Mouse (Mus musculus) CH12.LX (cell line): Measurements from ENCODE around the gene Tada3. TPM values are rescaled to one million over a fixed set of nuclear protein-coding genes. Genes with fewer than 3 reads are reported as not detected.
A peak's percentile ranks its signal among the peaks of the same experiment; 100 is the strongest.

Experiments used
- JUN ChIP-seq: IDR thresholded peaks from 2 replicates; pipeline ENCODE4 v1.6.1; 2011; ENCODE audit warnings: low read depth, mild to moderate bottlenecking, low read length, improper control_type of control experiment, moderate library complexity; ENCODE audit not compliant: insufficient read depth
- MAX ChIP-seq: IDR thresholded peaks from 2 replicates; pipeline ENCODE4 v1.6.1; 2011; ENCODE audit warnings: low read length, improper control_type of control experiment
- MEF2A ChIP-seq: IDR thresholded peaks from 2 replicates; pipeline ENCODE4 v1.6.1; 2014; ENCODE audit warnings: low read depth, mild to moderate bottlenecking, inconsistent platforms, low read length, improper control_type of control experiment, borderline replicate concordance
- MXI1 ChIP-seq: IDR thresholded peaks from 2 replicates; pipeline ENCODE4 v1.6.1; 2011; ENCODE audit warnings: mild to moderate bottlenecking, low read depth, low read length, improper control_type of control experiment
- NRF1 ChIP-seq: IDR thresholded peaks from 2 replicates; pipeline ENCODE4 v1.6.1; 2014; ENCODE audit warnings: low read depth, mild to moderate bottlenecking, inconsistent platforms, low read length, improper control_type of control experiment, moderate library complexity
- POLR2A ChIP-seq: IDR thresholded peaks from 2 replicates; pipeline ENCODE4 v1.6.1; 2011; ENCODE audit warnings: low read depth, mild to moderate bottlenecking, improper control_type of control experiment, low read length
- RCOR1 ChIP-seq: conservative IDR thresholded peaks from 2 replicates; pipeline ENCODE4 v1.6.1; 2012; ENCODE audit warnings: low read depth, mild to moderate bottlenecking, inconsistent platforms, low read length, improper control_type of control experiment
- TCF12 ChIP-seq: IDR thresholded peaks from 2 replicates; pipeline ENCODE4 v1.6.1; 2014; ENCODE audit warnings: low read depth, mild to moderate bottlenecking, inconsistent platforms, low read length, improper control_type of control experiment
- UBTF ChIP-seq: IDR thresholded peaks from 2 replicates; pipeline ENCODE4 v1.6.1; 2012; ENCODE audit warnings: low read depth, mild to moderate bottlenecking, inconsistent platforms, low read length, improper control_type of control experiment, moderate library complexity
- polyA plus RNA-seq: library from polyadenylated mRNA; unstranded; fragments of >175 nt; gene quantifications from 2 replicates; pipeline ENCODE4 v1.2.1, GENCODE M21; 2012; ENCODE audit warnings: low read depth; ENCODE audit not compliant: insufficient read length
- total RNA-seq, 2 experiments: library from RNA; depleted of rRNA; stranded (reverse); fragments of 300-350 nt in 1 of 2; fragments of >200 nt in 1 of 2; gene quantifications; 2 replicates each; pipeline ENCODE4 v1.2.3; 2012 to 2014

The Tada3 gene
- total and polyA plus RNA-seq, 3 experiments: 7.2 to 28.2 (median 19.4) TPM

DNA sequence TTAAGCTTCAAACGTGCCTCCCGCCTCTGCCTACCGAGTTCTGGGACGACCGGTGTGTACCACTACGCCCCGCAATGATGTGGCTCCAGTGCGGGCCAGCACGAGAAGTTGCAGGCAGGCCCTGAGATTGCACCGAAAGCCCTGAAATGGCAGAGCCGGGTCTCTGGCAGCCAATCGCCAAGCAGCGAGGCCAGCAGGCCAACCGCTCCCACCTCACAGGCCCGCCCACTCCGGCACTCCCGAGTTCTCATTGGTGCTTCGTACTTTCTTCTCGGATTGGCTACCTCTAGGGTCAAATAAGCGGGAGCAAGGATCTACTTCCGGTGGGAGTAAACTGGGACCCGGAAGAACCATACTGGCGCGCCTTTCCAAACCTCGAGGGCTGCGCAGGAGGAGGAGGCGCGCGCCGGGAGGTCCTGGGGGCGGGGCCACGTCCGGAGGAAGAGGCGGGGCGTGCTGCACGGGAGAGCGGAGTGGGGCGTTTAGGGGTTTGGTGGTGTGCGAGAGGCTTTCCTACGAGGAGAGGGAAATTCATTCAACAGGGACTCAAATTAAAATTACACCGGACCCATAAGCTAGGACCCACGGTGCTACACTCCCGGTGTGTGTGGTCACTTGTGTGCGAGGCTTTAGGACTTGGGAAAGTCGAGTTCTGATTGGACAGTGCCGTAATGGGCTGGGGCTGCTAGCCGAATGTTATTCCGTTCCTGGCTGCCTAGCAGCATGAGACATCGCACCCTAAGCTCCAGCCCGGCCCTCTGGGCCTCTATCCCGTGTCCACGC, 51.0 kb downstream of the Tada3 start, which contains the start of gene Ogg1 (continued):
- TF ChIP-seq MEF2A: no peak; the same call in 1 of the 2 replicates
- TF ChIP-seq POLR2A: peak; percentile 89
- no peak for TF ChIP-seq JUN
- no peak for TF ChIP-seq UBTF
- no peak for TF ChIP-seq RCOR1
- TF ChIP-seq MAX: peak; percentile 21; the same call in 1 of the 2 replicates
- peak; percentile 71; the same call in 1 of the 2 replicates for TF ChIP-seq MXI1
- TF ChIP-seq NRF1: peak; percentile 83
- peak; percentile 69; the same call in 1 of the 2 replicates for TF ChIP-seq TCF12

Other genes with a start within 250 kb of the Tada3 start
- gene Lhfpl4, start 182.5 kb downstream of the Tada3 start, total RNA-seq (2012; rRNA removed): 7.1 and 7.2 TPM in 2 replicates
- gene Lhfpl4, start 182.5 kb downstream of the Tada3 start, total RNA-seq (2014; rRNA removed): 2.6 and 3.2 TPM in 2 replicates
- 8.9 and 9.8 TPM in 2 replicates for gene Lhfpl4, start 182.5 kb downstream of the Tada3 start, polyA plus RNA-seq
- 63.9 and 83.4 TPM in 2 replicates for gene Mtmr14, start 140.0 kb downstream of the Tada3 start, total RNA-seq (2012; rRNA removed)
- 80.0 and 81.0 TPM in 2 replicates for gene Mtmr14, start 140.0 kb downstream of the Tada3 start, total RNA-seq (2014; rRNA removed)
- 88.0 and 89.2 TPM in 2 replicates for gene Mtmr14, start 140.0 kb downstream of the Tada3 start, polyA plus RNA-seq
- 0.25 TPM in 2 replicates for gene Cpne9, start 95.6 kb downstream of the Tada3 start, total RNA-seq (2012; rRNA removed)
- 0.19 and 0.28 TPM in 2 replicates for gene Cpne9, start 95.6 kb downstream of the Tada3 start, total RNA-seq (2014; rRNA removed)
- gene Cpne9, start 95.6 kb downstream of the Tada3 start, polyA plus RNA-seq: 0.27 and 0.49 TPM in 2 replicates
- 24.5 and 26.5 TPM in 2 replicates for gene Brpf1, start 70.7 kb downstream of the Tada3 start, total RNA-seq (2012; rRNA removed)
- gene Brpf1, start 70.7 kb downstream of the Tada3 start, total RNA-seq (2014; rRNA removed): 13.7 TPM in 2 replicates
- gene Brpf1, start 70.7 kb downstream of the Tada3 start, polyA plus RNA-seq: 26.7 and 28.1 TPM in 2 replicates
- 12.5 and 13.8 TPM in 2 replicates for gene Ogg1, start 50.9 kb downstream of the Tada3 start, total RNA-seq (2012; rRNA removed)
- 14.4 and 14.5 TPM in 2 replicates for gene Ogg1, start 50.9 kb downstream of the Tada3 start, total RNA-seq (2014; rRNA removed)
- gene Ogg1, start 50.9 kb downstream of the Tada3 start, polyA plus RNA-seq: 19.5 and 20.1 TPM in 2 replicates
- 4.1 and 5.3 TPM in 2 replicates for gene Camk1, start 33.9 kb downstream of the Tada3 start, total RNA-seq (2012; rRNA removed)
- 0.20 and 0.36 TPM in 2 replicates for gene Camk1, start 33.9 kb downstream of the Tada3 start, total RNA-seq (2014; rRNA removed)
- 0.97 and 1.4 TPM in 2 replicates for gene Camk1, start 33.9 kb downstream of the Tada3 start, polyA plus RNA-seq
- gene Arpc4, start 232 bp upstream of the Tada3 start, total RNA-seq (2012; rRNA removed): 150 and 190 TPM in 2 replicates
- 202 and 234 TPM in 2 replicates for gene Arpc4, start 232 bp upstream of the Tada3 start, total RNA-seq (2014; rRNA removed)
- gene Arpc4, start 232 bp upstream of the Tada3 start, polyA plus RNA-seq: 314 and 345 TPM in 2 replicates
- 5.1 and 5.3 TPM in 2 replicates for gene Ttll3, start 11.4 kb upstream of the Tada3 start, total RNA-seq (2012; rRNA removed)
- gene Ttll3, start 11.4 kb upstream of the Tada3 start, total RNA-seq (2014; rRNA removed): 0.87 and 1.8 TPM in 2 replicates
- gene Ttll3, start 11.4 kb upstream of the Tada3 start, polyA plus RNA-seq: 4.4 and 5.1 TPM in 2 replicates
- 26.3 and 28.6 TPM in 2 replicates for gene Rpusd3, start 41.5 kb upstream of the Tada3 start, total RNA-seq (2012; rRNA removed)
- 18.8 and 22.1 TPM in 2 replicates for gene Rpusd3, start 41.5 kb upstream of the Tada3 start, total RNA-seq (2014; rRNA removed)
- 18.5 and 26.5 TPM in 2 replicates for gene Rpusd3, start 41.5 kb upstream of the Tada3 start, polyA plus RNA-seq
- 0.17 TPM in 1 of 2 replicates, not detected in the other for gene Cidec, start 57.9 kb upstream of the Tada3 start, total RNA-seq (2012; rRNA removed)
- gene Cidec, start 57.9 kb upstream of the Tada3 start, total RNA-seq (2014; rRNA removed): not detected in 2 replicates
- 0.14 TPM in 1 of 2 replicates, not detected in the other for gene Cidec, start 57.9 kb upstream of the Tada3 start, polyA plus RNA-seq
- 69.2 and 83.9 TPM in 2 replicates for gene Jagn1, start 64.7 kb upstream of the Tada3 start, total RNA-seq (2012; rRNA removed)
- gene Jagn1, start 64.7 kb upstream of the Tada3 start, total RNA-seq (2014; rRNA removed): 90.4 and 106 TPM in 2 replicates
- 88.3 and 103 TPM in 2 replicates for gene Jagn1, start 64.7 kb upstream of the Tada3 start, polyA plus RNA-seq
- 0.13 TPM in 1 of 2 replicates, not detected in the other for gene Il17re, start 80.6 kb upstream of the Tada3 start, total RNA-seq (2012; rRNA removed)
- not detected in 2 replicates for gene Il17re, start 80.6 kb upstream of the Tada3 start, total RNA-seq (2014; rRNA removed)
- gene Il17re, start 80.6 kb upstream of the Tada3 start, polyA plus RNA-seq: 0.13 TPM in 1 of 2 replicates, not detected in the other
- gene Il17rc, start 93.5 kb upstream of the Tada3 start, total RNA-seq (2012; rRNA removed): not detected in 2 replicates
- not detected in 2 replicates for gene Il17rc, start 93.5 kb upstream of the Tada3 start, total RNA-seq (2014; rRNA removed)
- not detected in 2 replicates for gene Il17rc, start 93.5 kb upstream of the Tada3 start, polyA plus RNA-seq
- 4.3 and 6.2 TPM in 2 replicates for gene Creld1, start 105.4 kb upstream of the Tada3 start, total RNA-seq (2012; rRNA removed)
- 3.3 and 3.4 TPM in 2 replicates for gene Creld1, start 105.4 kb upstream of the Tada3 start, total RNA-seq (2014; rRNA removed)
- 12.9 and 14.3 TPM in 2 replicates for gene Creld1, start 105.4 kb upstream of the Tada3 start, polyA plus RNA-seq
- gene Prrt3, start 124.0 kb upstream of the Tada3 start, total RNA-seq (2012; rRNA removed): not detected in 2 replicates
- gene Prrt3, start 124.0 kb upstream of the Tada3 start, total RNA-seq (2014; rRNA removed): not detected in 2 replicates
- gene Prrt3, start 124.0 kb upstream of the Tada3 start, polyA plus RNA-seq: not detected in 2 replicates
- gene Emc3, start 153.8 kb upstream of the Tada3 start, total RNA-seq (2012; rRNA removed): 52.7 and 62.2 TPM in 2 replicates
- gene Emc3, start 153.8 kb upstream of the Tada3 start, total RNA-seq (2014; rRNA removed): 87.5 and 90.9 TPM in 2 replicates
- gene Emc3, start 153.8 kb upstream of the Tada3 start, polyA plus RNA-seq: 64.6 and 64.9 TPM in 2 replicates
- gene Fancd2, start 153.8 kb upstream of the Tada3 start, total RNA-seq (2012; rRNA removed): 25.5 and 26.3 TPM in 2 replicates
- gene Fancd2, start 153.8 kb upstream of the Tada3 start, total RNA-seq (2014; rRNA removed): 32.7 and 37.3 TPM in 2 replicates
- 27.2 and 30.2 TPM in 2 replicates for gene Fancd2, start 153.8 kb upstream of the Tada3 start, polyA plus RNA-seq
- gene Fancd2os, start 222.8 kb upstream of the Tada3 start, total RNA-seq (2012; rRNA removed): not detected in 2 replicates
- gene Fancd2os, start 222.8 kb upstream of the Tada3 start, total RNA-seq (2014; rRNA removed): not detected in 2 replicates
- gene Fancd2os, start 222.8 kb upstream of the Tada3 start, polyA plus RNA-seq: 0.31 and 0.45 TPM in 2 replicates
- gene Brk1, start 226.9 kb upstream of the Tada3 start, total RNA-seq (2012; rRNA removed): 112 and 122 TPM in 2 replicates
- 224 and 245 TPM in 2 replicates for gene Brk1, start 226.9 kb upstream of the Tada3 start, total RNA-seq (2014; rRNA removed)
- gene Brk1, start 226.9 kb upstream of the Tada3 start, polyA plus RNA-seq: 142 and 145 TPM in 2 replicates
- 14.2 and 17.6 TPM in 2 replicates for gene Vhl, start 246.1 kb upstream of the Tada3 start, total RNA-seq (2012; rRNA removed)
- gene Vhl, start 246.1 kb upstream of the Tada3 start, total RNA-seq (2014; rRNA removed): 32.6 and 36.6 TPM in 2 replicates
- 19.2 and 23.1 TPM in 2 replicates for gene Vhl, start 246.1 kb upstream of the Tada3 start, polyA plus RNA-seq